Mouse (Mus musculus): ENCODE measurements around the gene Chd1l. TPM values are rescaled to one million over a fixed set of nuclear protein-coding genes. Genes with fewer than 3 reads are reported as not detected.
A peak's percentile ranks its signal among the peaks of the same experiment; 100 is the strongest.

The Chd1l gene
- polyA plus RNA-seq, 1 experiment from 2014 or later: 13.7 TPM

DNA sequence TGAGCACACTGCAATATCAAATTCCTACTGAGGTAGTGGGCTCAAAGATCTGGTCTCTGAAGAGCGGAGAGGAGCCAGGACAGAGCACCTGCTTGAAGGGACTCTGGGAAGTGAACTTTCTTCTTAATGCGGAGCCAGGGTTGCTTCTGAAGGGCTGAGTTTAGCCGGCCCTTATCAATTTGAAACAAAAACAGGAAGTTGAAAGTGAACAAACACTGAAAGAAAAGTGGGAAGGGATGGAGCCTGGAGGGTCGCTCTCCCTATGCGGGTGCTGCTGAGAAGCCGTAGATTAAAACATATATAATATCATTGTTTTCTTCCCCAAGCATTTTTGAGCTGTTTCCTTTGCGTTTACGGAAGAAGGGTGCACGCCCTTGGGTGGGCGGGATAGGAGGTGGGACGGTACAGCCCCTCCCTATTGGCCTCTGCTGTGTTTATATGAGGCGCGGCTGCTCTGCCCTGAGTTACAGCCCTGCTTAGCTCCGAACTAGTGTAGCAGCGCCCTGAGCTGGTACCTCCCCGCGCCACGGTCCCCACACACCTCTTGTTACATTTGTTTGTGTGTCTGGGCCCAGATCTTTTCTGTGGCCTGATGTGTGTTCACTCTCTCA is 18.5 kb upstream of the Chd1l start, which contains the start of gene Fmo5:
TSS of gene Fmo5 (plus strand) at position 414 of the 611 bp plus-strand sequence.
- no peaks in the 10 kb centered on the region for H3K9me3 ChIP-seq (ENCODE audit: control insufficient read depth, low read length)
- DNase-seq (ENCODE audit: low spot score) (peak; percentile 26), ATAC-seq (ENCODE audit: low FRiP score) (no peak)
- H3K27me3 ChIP-seq (ENCODE audit: control insufficient read depth, insufficient read depth, low read length): no peaks in the 10 kb centered on the region
- WGBS: 5% methylated on average over 18 of the region's 18 CpGs
- H3K27ac ChIP-seq (ENCODE audit: low read depth, low read length): no peak within 1 kb of the TSS
- H3K9ac ChIP-seq (ENCODE audit: low read depth, low read length): peak within 1 kb of the TSS; percentile 16; the same call in 1 of the 2 replicates
- peak within 1 kb of the TSS; percentile 21 for H3K4me3 ChIP-seq (ENCODE audit: low read depth, low read length)
- H3K36me3 ChIP-seq (ENCODE audit: control insufficient read depth, insufficient read depth, low read length): no peaks in the 10 kb centered on the region
- peak within 1 kb of the TSS; percentile 35; the same call in 1 of the 2 replicates for H3K4me2 ChIP-seq (replicated peaks; ENCODE audit: low read depth, low read length)
- H3K4me1 ChIP-seq (replicated peaks; ENCODE audit: control insufficient read depth, insufficient read depth, low read length): no peaks in the 10 kb centered on the region

DNA sequence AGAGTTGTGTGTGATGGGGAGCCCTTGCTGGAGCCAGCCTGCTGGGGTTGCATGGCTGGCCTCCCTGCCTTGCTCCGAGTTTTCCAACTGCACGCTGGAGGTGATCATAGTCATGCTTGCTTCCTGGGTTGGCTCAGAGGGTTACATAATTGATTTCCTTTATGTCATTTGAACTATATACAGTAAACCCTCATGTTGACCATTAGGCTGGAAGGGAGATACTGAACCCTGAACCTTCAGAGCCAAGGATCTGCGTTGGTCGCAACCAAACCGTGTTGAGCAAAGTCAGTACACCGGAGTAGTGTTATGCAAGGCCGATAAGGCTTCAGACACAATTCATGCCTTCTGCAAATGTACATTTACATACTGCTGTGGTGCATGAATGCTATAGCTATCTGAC is 17.9 kb upstream of the Chd1l start:
- DNase-seq (ENCODE audit: low spot score) (no peak), ATAC-seq (ENCODE audit: low FRiP score) (no peak)
- H3K36me3 ChIP-seq (ENCODE audit: control insufficient read depth, insufficient read depth, low read length): no peaks in the 10 kb centered on the region
- no peaks in the 10 kb centered on the region for H3K27me3 ChIP-seq (ENCODE audit: control insufficient read depth, insufficient read depth, low read length)
- H3K4me3 ChIP-seq (ENCODE audit: low read depth, low read length): no peak overlapping the region
- WGBS: 83% methylated on average over 7 of the region's 7 CpGs
- no peak overlapping the region for H3K4me2 ChIP-seq (replicated peaks; ENCODE audit: low read depth, low read length)
- no peaks in the 10 kb centered on the region for H3K4me1 ChIP-seq (replicated peaks; ENCODE audit: control insufficient read depth, insufficient read depth, low read length)
- no peak overlapping the region for H3K9ac ChIP-seq (ENCODE audit: low read depth, low read length)
- no peaks in the 10 kb centered on the region for H3K9me3 ChIP-seq (ENCODE audit: control insufficient read depth, low read length)
- no peak overlapping the region for H3K27ac ChIP-seq (ENCODE audit: low read depth, low read length)

DNA sequence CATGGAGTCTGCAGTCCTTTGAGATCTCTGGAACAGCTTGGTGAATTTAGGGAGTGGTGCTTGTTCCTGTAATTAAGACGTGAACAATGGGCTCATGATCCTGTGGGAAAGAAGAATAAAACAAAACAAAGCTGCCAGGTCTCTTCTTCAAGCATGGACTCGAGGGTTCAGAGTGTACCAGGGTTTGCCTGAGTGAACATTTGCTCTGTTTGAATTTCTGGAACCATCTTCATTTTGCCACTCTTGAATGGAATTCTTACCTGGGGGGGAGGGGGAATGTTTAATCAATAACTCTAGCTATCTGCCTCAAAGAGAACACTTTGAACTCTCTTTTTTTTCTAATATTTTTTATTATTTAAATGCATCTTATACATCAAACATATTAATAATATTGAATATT is 14.6 kb upstream of the Chd1l start:
- H3K9me3 ChIP-seq (ENCODE audit: control insufficient read depth, low read length): no peaks in the 10 kb centered on the region
- H3K27me3 ChIP-seq (ENCODE audit: control insufficient read depth, insufficient read depth, low read length): no peaks in the 10 kb centered on the region
- H3K9ac ChIP-seq (ENCODE audit: low read depth, low read length): no peak overlapping the region
- no peaks in the 10 kb centered on the region for H3K36me3 ChIP-seq (ENCODE audit: control insufficient read depth, insufficient read depth, low read length)
- ATAC-seq (ENCODE audit: low FRiP score) (no peak), DNase-seq (ENCODE audit: low spot score) (no peak)
- no peak overlapping the region for H3K4me2 ChIP-seq (replicated peaks; ENCODE audit: low read depth, low read length)
- H3K27ac ChIP-seq (ENCODE audit: low read depth, low read length): no peak overlapping the region
- 44% methylated on average over 2 of the region's 2 CpGs for WGBS
- H3K4me1 ChIP-seq (replicated peaks; ENCODE audit: control insufficient read depth, insufficient read depth, low read length): no peaks in the 10 kb centered on the region
- no peak overlapping the region for H3K4me3 ChIP-seq (ENCODE audit: low read depth, low read length)

DNA sequence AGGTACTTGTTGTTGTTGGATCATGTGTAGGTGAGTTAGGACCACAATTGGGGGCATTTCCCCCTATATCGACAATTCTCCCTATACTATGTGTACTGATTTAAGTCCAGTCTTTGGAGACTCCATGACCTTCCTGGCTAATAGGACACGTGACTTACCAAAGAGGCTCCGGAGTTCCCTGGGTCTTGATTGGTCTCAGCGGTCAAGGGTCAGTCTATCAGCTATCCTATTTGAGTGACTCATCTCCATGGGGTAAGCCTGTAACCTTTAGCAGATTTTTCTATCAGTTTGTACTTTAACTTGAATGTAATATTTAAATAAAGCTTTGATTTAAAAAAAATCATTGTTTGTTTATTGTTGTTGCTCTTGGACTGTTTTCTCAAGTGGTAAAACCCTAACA is 10.7 kb upstream of the Chd1l start:
- Histone ChIP-seq H3K27ac (ENCODE audit: low read depth, low read length) (no peak overlapping the region), H3K27me3 (ENCODE audit: control insufficient read depth, insufficient read depth, low read length) (no peaks in the 10 kb centered on the region), H3K36me3 (ENCODE audit: control insufficient read depth, insufficient read depth, low read length) (no peaks in the 10 kb centered on the region), H3K4me2 (replicated peaks; ENCODE audit: low read depth, low read length) (no peak overlapping the region), H3K4me3 (ENCODE audit: low read depth, low read length) (no peak overlapping the region), H3K4me1 (replicated peaks; ENCODE audit: control insufficient read depth, insufficient read depth, low read length) (no peaks in the 10 kb centered on the region), H3K9me3 (ENCODE audit: control insufficient read depth, low read length) (no peaks in the 10 kb centered on the region), H3K9ac (ENCODE audit: low read depth, low read length) (no peak overlapping the region)
- ATAC-seq (ENCODE audit: low FRiP score) (no peak), DNase-seq (ENCODE audit: low spot score) (no peak)
- WGBS: 90% methylated on average over 4 of the region's 4 CpGs

DNA sequence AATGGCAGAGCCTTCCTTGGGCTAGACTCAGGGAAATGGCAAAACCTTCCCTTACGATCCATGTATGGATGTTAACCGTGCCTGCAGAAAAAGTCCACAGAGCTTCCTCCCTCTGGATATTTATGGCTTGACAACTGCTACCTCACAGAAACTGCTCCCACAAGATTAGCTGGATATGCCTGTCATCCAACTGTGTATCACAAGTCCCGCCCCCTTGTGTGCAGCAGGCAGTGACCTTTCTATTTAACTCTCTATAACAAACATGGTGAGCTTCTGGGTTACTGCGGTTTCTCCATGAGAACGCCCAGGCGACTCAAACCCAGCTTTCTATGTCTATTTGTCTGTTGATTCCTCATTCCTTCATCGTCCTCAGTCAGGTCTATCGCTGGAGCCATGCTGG is 7.9 kb upstream of the Chd1l start:
- no peaks in the 10 kb centered on the region for H3K36me3 ChIP-seq (ENCODE audit: control insufficient read depth, insufficient read depth, low read length)

DNA sequence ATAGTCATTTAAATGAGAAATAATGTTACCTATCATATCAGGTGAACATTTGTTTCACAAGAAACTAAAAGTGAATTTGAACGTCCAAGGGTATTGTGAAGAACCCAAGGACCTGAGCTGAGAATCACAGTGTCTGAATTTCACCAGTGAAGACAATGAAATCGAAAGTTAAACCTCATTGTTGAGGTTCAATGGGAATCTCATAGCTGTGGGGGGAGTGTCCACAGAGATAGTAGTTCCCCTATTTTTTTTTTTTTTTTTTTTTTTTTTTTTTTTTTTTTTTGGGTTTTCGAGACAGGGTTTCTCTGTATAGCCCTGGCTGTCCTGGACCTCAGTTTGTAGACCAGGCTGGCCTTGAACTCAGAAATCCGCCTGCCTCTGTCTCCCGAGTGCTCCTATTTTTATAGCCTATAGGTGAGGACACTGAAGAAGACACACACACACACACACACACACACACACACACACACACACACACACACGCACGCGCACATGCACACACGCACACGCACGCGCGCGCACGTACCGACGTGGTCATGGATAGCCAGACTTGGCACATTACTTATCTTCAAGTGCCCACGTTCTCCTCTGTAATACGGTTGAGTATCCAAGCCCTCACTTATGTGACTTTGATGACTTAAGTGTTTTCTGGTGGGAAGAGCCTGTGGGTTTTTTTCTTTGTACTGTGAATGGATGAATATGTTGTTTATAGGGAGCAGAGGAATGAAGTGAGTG is 7.3 kb upstream of the Chd1l start:
- Histone ChIP-seq H3K9ac (ENCODE audit: low read depth, low read length) (no peak overlapping the region), H3K36me3 (ENCODE audit: control insufficient read depth, insufficient read depth, low read length) (no peaks in the 10 kb centered on the region), H3K4me1 (replicated peaks; ENCODE audit: control insufficient read depth, insufficient read depth, low read length) (no peaks in the 10 kb centered on the region), H3K27ac (ENCODE audit: low read depth, low read length) (no peak overlapping the region), H3K4me2 (replicated peaks; ENCODE audit: low read depth, low read length) (no peak overlapping the region), H3K4me3 (ENCODE audit: low read depth, low read length) (no peak overlapping the region), H3K27me3 (ENCODE audit: control insufficient read depth, insufficient read depth, low read length) (no peaks in the 10 kb centered on the region), H3K9me3 (ENCODE audit: control insufficient read depth, low read length) (no peaks in the 10 kb centered on the region)
- ATAC-seq (ENCODE audit: low FRiP score): no peak
- DNase-seq (ENCODE audit: low spot score): no peak
- 96% methylated on average over 18 of the region's 19 CpGs for WGBS

More for the DNA sequence above, 7.9 kb upstream of the Chd1l start:
- DNase-seq (ENCODE audit: low spot score) (no peak), ATAC-seq (ENCODE audit: low FRiP score) (no peak)
- no peak overlapping the region for H3K4me3 ChIP-seq (ENCODE audit: low read depth, low read length)
- no peak overlapping the region for H3K27ac ChIP-seq (ENCODE audit: low read depth, low read length)
- no peak overlapping the region for H3K9ac ChIP-seq (ENCODE audit: low read depth, low read length)
- H3K27me3 ChIP-seq (ENCODE audit: control insufficient read depth, insufficient read depth, low read length): no peaks in the 10 kb centered on the region
- H3K4me2 ChIP-seq (replicated peaks; ENCODE audit: low read depth, low read length): no peak overlapping the region
- WGBS: 91% methylated on average over 8 of the region's 8 CpGs
- no peaks in the 10 kb centered on the region for H3K4me1 ChIP-seq (replicated peaks; ENCODE audit: control insufficient read depth, insufficient read depth, low read length)
- H3K9me3 ChIP-seq (ENCODE audit: control insufficient read depth, low read length): no peaks in the 10 kb centered on the region

DNA sequence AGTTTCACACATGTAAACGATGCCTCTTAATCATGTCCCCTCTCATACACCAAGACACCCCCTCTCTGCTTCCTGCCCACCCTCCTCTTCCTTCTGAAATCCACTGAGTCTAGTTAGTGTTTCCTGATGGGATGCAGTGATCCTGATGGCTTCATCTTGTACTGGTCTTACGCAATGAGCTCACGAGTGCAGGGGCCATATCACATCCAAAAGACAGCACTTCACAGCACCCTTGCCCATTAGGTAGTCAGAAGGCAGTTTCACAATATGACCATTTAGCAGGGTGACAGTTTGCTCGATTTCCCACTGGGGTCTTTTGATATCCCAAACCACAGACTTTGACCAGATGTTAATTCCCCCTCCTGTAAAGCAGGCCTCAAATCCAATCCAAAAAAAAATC is 5.9 kb upstream of the Chd1l start:
- DNase-seq (ENCODE audit: low spot score): no peak

DNA sequence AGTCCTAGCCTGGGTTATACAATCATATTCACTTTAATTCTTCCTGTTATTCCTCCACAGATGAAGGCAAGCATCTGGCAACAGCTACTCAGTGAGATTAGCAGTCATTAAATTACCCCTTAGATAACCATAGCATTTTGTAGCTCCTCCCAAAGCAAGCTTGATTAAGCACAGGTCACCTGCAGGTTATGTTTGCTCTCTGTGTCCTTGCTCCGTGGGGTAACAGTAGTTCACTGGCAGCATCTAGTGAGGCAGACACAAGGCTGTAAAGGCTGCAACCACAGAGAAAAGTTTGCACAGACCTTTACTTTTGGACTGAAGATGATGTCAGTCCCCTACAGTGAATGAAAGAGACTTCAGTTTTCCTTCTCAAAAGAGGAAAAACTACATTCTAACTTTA is 5.2 kb upstream of the Chd1l start:
- Histone ChIP-seq H3K4me1 (replicated peaks; ENCODE audit: control insufficient read depth, insufficient read depth, low read length) (no peaks in the 10 kb centered on the region), H3K27me3 (ENCODE audit: control insufficient read depth, insufficient read depth, low read length) (no peaks in the 10 kb centered on the region), H3K36me3 (ENCODE audit: control insufficient read depth, insufficient read depth, low read length) (no peaks in the 10 kb centered on the region), H3K27ac (ENCODE audit: low read depth, low read length) (no peak overlapping the region), H3K9me3 (ENCODE audit: control insufficient read depth, low read length) (no peaks in the 10 kb centered on the region), H3K4me3 (ENCODE audit: low read depth, low read length) (no peak overlapping the region), H3K4me2 (replicated peaks; ENCODE audit: low read depth, low read length) (no peak overlapping the region), H3K9ac (ENCODE audit: low read depth, low read length) (no peak overlapping the region)
- ATAC-seq (ENCODE audit: low FRiP score) (no peak), DNase-seq (ENCODE audit: low spot score) (no peak)
- WGBS: 57% methylated on average over 1 of the region's 1 CpGs

More for the DNA sequence above, 5.9 kb upstream of the Chd1l start:
- 89% methylated on average over 4 of the region's 4 CpGs for WGBS
- Histone ChIP-seq H3K36me3 (ENCODE audit: control insufficient read depth, insufficient read depth, low read length) (no peaks in the 10 kb centered on the region), H3K4me2 (replicated peaks; ENCODE audit: low read depth, low read length) (no peak overlapping the region), H3K9me3 (ENCODE audit: control insufficient read depth, low read length) (no peaks in the 10 kb centered on the region), H3K27ac (ENCODE audit: low read depth, low read length) (no peak overlapping the region), H3K4me1 (replicated peaks; ENCODE audit: control insufficient read depth, insufficient read depth, low read length) (no peaks in the 10 kb centered on the region), H3K27me3 (ENCODE audit: control insufficient read depth, insufficient read depth, low read length) (no peaks in the 10 kb centered on the region), H3K9ac (ENCODE audit: low read depth, low read length) (no peak overlapping the region), H3K4me3 (ENCODE audit: low read depth, low read length) (no peak overlapping the region)
- no peak for ATAC-seq (ENCODE audit: low FRiP score)

DNA sequence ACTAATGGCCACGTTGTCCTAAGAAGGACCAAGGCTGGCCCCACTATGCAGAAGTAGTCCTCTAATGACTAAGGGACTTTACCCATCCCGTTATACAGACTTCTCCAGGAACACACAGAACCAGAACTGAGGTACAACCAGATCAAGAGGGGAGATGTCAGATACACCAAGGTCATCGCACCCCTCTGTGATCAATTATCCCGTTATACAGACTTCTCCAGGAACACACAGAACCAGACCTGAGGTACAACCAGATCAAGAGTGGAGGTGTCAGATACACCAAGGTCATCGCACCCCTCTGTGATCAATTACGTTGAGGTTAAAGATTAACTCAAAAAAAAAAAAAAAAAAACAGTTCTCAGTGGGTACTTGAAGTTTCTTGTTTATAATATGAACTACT is 1.0 kb upstream of the Chd1l start:
- Histone ChIP-seq H3K27ac (ENCODE audit: low read depth, low read length) (no peak overlapping the region), H3K4me3 (ENCODE audit: low read depth, low read length) (no peak overlapping the region), H3K9me3 (ENCODE audit: control insufficient read depth, low read length) (no peaks in the 10 kb centered on the region), H3K4me2 (replicated peaks; ENCODE audit: low read depth, low read length) (no peak overlapping the region), H3K27me3 (ENCODE audit: control insufficient read depth, insufficient read depth, low read length) (no peaks in the 10 kb centered on the region), H3K9ac (ENCODE audit: low read depth, low read length) (no peak overlapping the region), H3K36me3 (ENCODE audit: control insufficient read depth, insufficient read depth, low read length) (no peaks in the 10 kb centered on the region), H3K4me1 (replicated peaks; ENCODE audit: control insufficient read depth, insufficient read depth, low read length) (no peaks in the 10 kb centered on the region)
- no peak for ATAC-seq (ENCODE audit: low FRiP score)
- no peak for DNase-seq (ENCODE audit: low spot score)
- 86% methylated on average over 6 of the region's 6 CpGs for WGBS

Measured in hindbrain, embryonic 11.5 days (tissue).